ENCODE assay signal across 11 mouse cellular contexts in the genomic region with DNA sequence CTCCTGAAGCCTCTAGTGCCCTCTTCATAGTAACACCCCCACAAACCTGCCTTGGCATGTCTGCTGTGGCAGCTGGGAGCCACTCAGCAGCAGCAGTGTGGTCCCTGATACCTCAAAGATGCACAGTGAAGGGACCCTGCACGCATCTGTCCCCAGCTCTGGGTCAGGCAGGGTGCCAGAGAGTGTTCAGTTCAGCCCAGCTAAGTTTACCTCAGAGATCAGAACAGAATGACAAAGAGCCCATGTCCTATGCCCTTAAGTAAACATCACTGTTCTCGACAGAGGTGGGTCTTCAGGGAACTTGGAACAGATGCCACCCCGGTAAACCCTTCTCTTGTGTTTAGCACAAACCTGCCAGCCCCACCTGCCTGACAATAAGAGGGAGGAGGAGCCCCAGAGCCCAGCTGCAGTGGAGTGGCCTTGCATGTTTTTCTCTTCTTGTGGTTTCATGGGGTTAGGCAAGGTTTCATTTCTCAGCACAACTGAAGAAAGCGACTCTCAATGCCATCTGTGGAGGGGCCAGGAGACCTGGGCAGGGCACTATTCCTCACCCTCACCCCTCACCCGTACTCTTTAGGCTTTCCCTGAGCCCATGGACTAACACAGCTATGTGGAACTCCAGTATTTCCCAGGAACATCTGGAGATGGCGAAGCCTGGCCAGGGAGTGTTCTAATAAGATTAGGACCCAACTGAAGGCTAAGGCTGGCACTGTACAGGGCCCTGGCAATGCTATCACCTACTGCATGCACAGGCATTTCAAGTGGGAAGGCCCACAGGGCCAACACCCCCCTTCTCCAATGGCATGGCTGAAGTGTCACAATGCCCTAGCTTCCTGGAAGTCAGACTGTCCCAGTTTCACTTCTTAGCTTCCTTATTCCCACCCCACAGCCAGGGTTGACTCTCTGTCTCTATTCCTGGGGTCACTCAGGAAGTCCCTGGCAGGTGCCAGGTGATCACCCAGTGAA.
DNase-seq lines count a peak whose midpoint lies in the region; ATAC-seq and TF ChIP-seq lines count a peak whose summit lies in the region.
"Had no signal": no experiment of that assay in that cellular context is flagged by ENCODE, and none has a peak within 500 bp of the region (broad histone marks: within the 10 kb centered on the region; RNA-seq: fewer than 3 reads in every experiment).

No protein-coding gene starts in this region.

- 41% methylated on average over 6 of the region's 6 CpGs for WGBS in lung, embryonic 14.5 days
- WGBS in kidney, embryonic 16.5 days: 57% methylated on average over 6 of the region's 6 CpGs

- H3K9ac ChIP-seq in lung, embryonic 14.5 days: no peak overlapping the region
- no peak overlapping the region for H3K9ac ChIP-seq in kidney, embryonic 16.5 days (replicated peaks; ENCODE audit: low read length)
- H3K9ac ChIP-seq: heart, embryonic 13.5 days had no signal

- no peak overlapping the region for H3K27ac ChIP-seq in lung, embryonic 14.5 days (ENCODE audit: low read depth)
- H3K27ac ChIP-seq in kidney, embryonic 16.5 days (ENCODE audit: low read length): no peak overlapping the region
- H3K27ac ChIP-seq: heart, embryonic 13.5 days; midbrain, embryonic 10.5 days had no signal

- H3K4me2 ChIP-seq in lung, embryonic 14.5 days: no peak overlapping the region
- H3K4me2 ChIP-seq in kidney, embryonic 16.5 days (replicated peaks; ENCODE audit: low read depth, low read length): no peak overlapping the region
- H3K4me2 ChIP-seq: heart, embryonic 13.5 days had no signal

- no peaks in the 10 kb centered on the region for H3K36me3 ChIP-seq in lung, embryonic 14.5 days (ENCODE audit: insufficient read depth)
- no peaks in the 10 kb centered on the region for H3K36me3 ChIP-seq in kidney, embryonic 16.5 days (ENCODE audit: insufficient read depth, low read length)
- H3K36me3 ChIP-seq: heart, embryonic 13.5 days; midbrain, embryonic 10.5 days had no signal

- TF ChIP-seq CTCF in lung, embryonic 14.5 days (IDR thresholded peaks at IDR 0.05; ENCODE audit: low read depth): no peak

- H3K9me3 ChIP-seq in lung, embryonic 14.5 days (ENCODE audit: low read depth, low read length): no peaks in the 10 kb centered on the region
- H3K9me3 ChIP-seq in kidney, embryonic 16.5 days (ENCODE audit: low read length): no peaks in the 10 kb centered on the region
- H3K9me3 ChIP-seq: heart, embryonic 13.5 days; midbrain, embryonic 10.5 days had no signal

- peak; percentile 14 for DNase-seq in cerebellum, adult 9-10 months
- no peak for DNase-seq in cerebellum, postnatal 10 days
- DNase-seq in lung, embryonic 14.5 days: no peak
- peak; percentile 70 to 82 for DNase-seq in spleen, postnatal 4 days (ENCODE audit: low spot score in 2 of 2)
- DNase-seq in layer of hippocampus, adult 8-10 months (ENCODE audit: low spot score in 2 of 2): no peak
- no peak for DNase-seq in kidney, postnatal 14 days
- DNase-seq: cerebellum, adult 9-11 months had no signal

- ATAC-seq in common myeloid progenitor, adult 5-6 weeks (replicated peaks; ENCODE audit: low read depth, poor library complexity, severe bottlenecking): peak; percentile 45
- peak; percentile 28; the same call in 1 of the 2 replicates for ATAC-seq in lung, embryonic 14.5 days (ENCODE audit: insufficient read depth)
- no peak for ATAC-seq in kidney, embryonic 16.5 days (ENCODE audit: low FRiP score, low TSS enrichment)

- H3K4me3 ChIP-seq in lung, embryonic 14.5 days (ENCODE audit: low read depth, low read length): no peak overlapping the region
- no peak overlapping the region for H3K4me3 ChIP-seq in kidney, embryonic 16.5 days (ENCODE audit: low read length)
- H3K4me3 ChIP-seq: heart, embryonic 13.5 days; midbrain, embryonic 10.5 days had no signal

- H3K27me3 ChIP-seq in lung, embryonic 14.5 days (ENCODE audit: insufficient read depth, low read length): no peaks in the 10 kb centered on the region
- H3K27me3 ChIP-seq in kidney, embryonic 16.5 days (ENCODE audit: insufficient read depth, low read length): no peaks in the 10 kb centered on the region
- H3K27me3 ChIP-seq: heart, embryonic 13.5 days had no signal

- 0 out of 2 replicates have a peak, but pooled peaks cover 6% of the 10 kb centered on the region for H3K4me1 ChIP-seq in lung, embryonic 14.5 days (ENCODE audit: insufficient read depth)
- H3K4me1 ChIP-seq in kidney, embryonic 16.5 days (ENCODE audit: insufficient read depth, low read length): no peaks in the 10 kb centered on the region
- H3K4me1 ChIP-seq: midbrain, embryonic 10.5 days had no signal

Comparison
In these comparisons a context has a peak if more than half of its experiments do, and no peak if none do; other contexts are left out.
1. DNase-seq: peak in cerebellum, adult 9-10 months (single experiment) and spleen, postnatal 4 days (2 of 2); none in cerebellum, postnatal 10 days (0 of 2), lung, embryonic 14.5 days (single experiment), layer of hippocampus, adult 8-10 months (0 of 2) and kidney, postnatal 14 days (single experiment).